ENCODE assay signal across 27 mouse cellular contexts in the genomic region with DNA sequence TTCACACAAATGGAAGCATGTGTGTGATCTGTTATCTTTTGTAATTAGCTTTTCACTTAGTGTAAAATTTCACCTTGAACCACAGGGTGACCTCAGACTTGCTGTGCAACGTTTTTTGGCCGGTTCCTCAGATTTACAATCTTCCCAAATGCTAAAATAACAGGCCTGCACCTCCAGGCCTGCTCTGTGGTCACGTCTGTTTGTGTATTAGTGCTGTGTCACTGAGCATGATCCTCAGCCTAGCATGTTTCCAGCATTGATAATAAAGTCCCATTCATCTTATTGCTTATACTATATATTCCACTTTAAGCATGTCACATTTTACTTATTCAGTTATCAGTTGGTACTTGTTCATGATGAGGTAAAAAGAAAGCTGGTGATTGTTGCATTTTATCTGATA. TPM values are rescaled to one million over a fixed set of nuclear protein-coding genes. Genes with fewer than 3 reads are reported as not detected.
DNase-seq lines count a peak whose midpoint lies in the region; ATAC-seq and TF ChIP-seq lines count a peak whose summit lies in the region.
"Had no signal": no experiment of that assay in that cellular context is flagged by ENCODE, and none has a peak within 500 bp of the region (broad histone marks: within the 10 kb centered on the region; RNA-seq: fewer than 3 reads in every experiment).

No protein-coding gene starts in this region.

- peaks cover 14% of the 10 kb centered on the region for H3K4me1 ChIP-seq in G1E (ENCODE audit: insufficient read depth, low read depth, low read length)
- no peaks in the 10 kb centered on the region for H3K4me1 ChIP-seq in lung, postnatal 0 days (ENCODE audit: insufficient read depth, low read depth, low read length)
- H3K4me1 ChIP-seq: embryonic facial prominence, embryonic 13.5 days; embryonic facial prominence, embryonic 15.5 days; forebrain, embryonic 13.5 days; forebrain, embryonic 15.5 days had no signal

- no peak overlapping the region for H3K27ac ChIP-seq in lung, postnatal 0 days (ENCODE audit: low read length)
- H3K27ac ChIP-seq: embryonic facial prominence, embryonic 13.5 days; embryonic facial prominence, embryonic 15.5 days; forebrain, embryonic 13.5 days; forebrain, embryonic 15.5 days had no signal

- TF ChIP-seq EP300 in lung, postnatal 0 days (IDR thresholded peaks at IDR 0.05): no peak

- H3K36me3 ChIP-seq in G1E (replicated peaks): peaks cover 69% of the 10 kb centered on the region
- 0 out of 2 replicates have a peak, but pooled peaks cover 7% of the 10 kb centered on the region for H3K36me3 ChIP-seq in lung, postnatal 0 days (ENCODE audit: insufficient read depth, low read length)

- peak; percentile 75 for ATAC-seq in G1E (ENCODE audit: extremely low read depth, insufficient number of reproducible peaks, low FRiP score, poor library complexity, severe bottlenecking)
- ATAC-seq in common myeloid progenitor, adult 5-6 weeks (replicated peaks; ENCODE audit: low read depth, poor library complexity, severe bottlenecking): 0 out of 2 replicates have a peak, but pooled peaks have one; percentile 45
- ATAC-seq in megakaryocyte progenitor cell, adult 5-6 weeks (replicated peaks; ENCODE audit: poor library complexity): peak; percentile 66
- ATAC-seq in lung, postnatal 0 days: no peak
- ATAC-seq: activated CD4-positive, CD25-positive, alpha-beta regulatory T cell, adult 4 months; CD4-positive, CD25-positive, alpha-beta regulatory T cell, adult 4 months; forebrain, embryonic 13.5 days; forebrain, embryonic 15.5 days; forebrain, postnatal 0 days; Patski had no signal

- H3K4me2 ChIP-seq in lung, postnatal 0 days (replicated peaks; ENCODE audit: low read depth, low read length): no peak overlapping the region
- H3K4me2 ChIP-seq: embryonic facial prominence, embryonic 13.5 days; embryonic facial prominence, embryonic 15.5 days; forebrain, embryonic 13.5 days; forebrain, embryonic 15.5 days had no signal

- TF ChIP-seq CTCF in G1E (IDR thresholded peaks at IDR 0.05; ENCODE audit: low read depth, low read length): no peak
- TF ChIP-seq CTCF in lung, postnatal 0 days (IDR thresholded peaks at IDR 0.05): no peak

- 79% methylated on average over 3 of the region's 3 CpGs for WGBS in lung, postnatal 0 days

- H3K27me3 ChIP-seq in G1E (ENCODE audit: insufficient read depth, low read length): no peaks in the 10 kb centered on the region
- H3K27me3 ChIP-seq in lung, postnatal 0 days (replicated peaks; ENCODE audit: insufficient read depth, low read length): no peaks in the 10 kb centered on the region
- H3K27me3 ChIP-seq: CH12.LX; embryonic facial prominence, embryonic 13.5 days; embryonic facial prominence, embryonic 15.5 days; forebrain, embryonic 13.5 days; forebrain, embryonic 15.5 days; Patski had no signal

- H3K4me3 ChIP-seq in G1E (ENCODE audit: low read depth, low read length): no peak overlapping the region
- no peak overlapping the region for H3K4me3 ChIP-seq in lung, postnatal 0 days (ENCODE audit: low read depth, low read length)
- H3K4me3 ChIP-seq: embryonic facial prominence, embryonic 13.5 days; embryonic facial prominence, embryonic 15.5 days; forebrain, embryonic 13.5 days; forebrain, embryonic 15.5 days had no signal

- no peak overlapping the region for H3K9ac ChIP-seq in lung, postnatal 0 days (replicated peaks; ENCODE audit: low read depth)
- H3K9ac ChIP-seq: embryonic facial prominence, embryonic 13.5 days; embryonic facial prominence, embryonic 15.5 days; forebrain, embryonic 13.5 days; forebrain, embryonic 15.5 days; forebrain, postnatal 0 days had no signal

- no peaks in the 10 kb centered on the region for H3K9me3 ChIP-seq in G1E (replicated peaks)
- H3K9me3 ChIP-seq in lung, postnatal 0 days (ENCODE audit: low read length): no peaks in the 10 kb centered on the region
- H3K9me3 ChIP-seq: embryonic facial prominence, embryonic 13.5 days; embryonic facial prominence, embryonic 15.5 days; forebrain, embryonic 13.5 days; forebrain, embryonic 15.5 days had no signal

- DNase-seq in 416B (ENCODE audit: low read depth): peak; percentile 24
- no peak for DNase-seq in G1E (ENCODE audit: low spot score)
- DNase-seq in thymus, adult 18-20 months: no peak
- no peak for DNase-seq in lung, postnatal 0 days (ENCODE audit: low spot score)
- no peak for DNase-seq in ovary, adult 18-20 months (ENCODE audit: low spot score)
- DNase-seq in natural killer cell, adult 2 months (ENCODE audit: low spot score in 2 of 2): no peak
- DNase-seq: adrenal gland, adult 8-10 months; adrenal gland, postnatal 14 days; adrenal gland, postnatal 36 days; B cell, adult 2 months; cerebellum, adult 11-12 months; cerebellum, adult 2 months; cerebellum, adult 9-10 months; cerebellum, postnatal 10 days; cerebellum, postnatal 25 days; embryo, embryonic 11 days; forebrain, postnatal 0 days had no signal

RNA-seq across cellular contexts. Expression of gene Ormdl2, which starts 28.9 kb away (rescaled TPM):
- total RNA-seq in G1E (2014; fragmentation: Nextera tagmentation) (29.3 and 31.9 TPM in 2 replicates), G1E (2017) (132 and 152 TPM in 2 replicates)
- 18.0 and 21.9 TPM in 2 replicates for polyA plus RNA-seq in G1E (2012)
- total RNA-seq in common myeloid progenitor, adult 5-6 weeks (2017): 86.6 and 90.4 TPM in 2 replicates
- 58.1 and 62.7 TPM in 2 replicates for total RNA-seq in megakaryocyte progenitor cell, adult 5-6 weeks (2015)
- total RNA-seq in megakaryocyte progenitor cell, adult 5-6 weeks (2017): 65.6 and 105 TPM in 2 replicates
- 59.8 and 62.1 TPM in 2 replicates for polyA plus RNA-seq in lung, postnatal 0 days (2015; fragmentation: Nextera tagmentation; extraction: Ambion mirVana)

RNA-seq across cellular contexts. Expression of gene Sarnp, which starts 33.2 kb away (rescaled TPM):
- total RNA-seq in G1E (2014; fragmentation: Nextera tagmentation) (144 and 197 TPM in 2 replicates), G1E (2017) (154 and 165 TPM in 2 replicates)
- polyA plus RNA-seq in G1E (2012): 16.5 and 19.9 TPM in 2 replicates
- total RNA-seq in common myeloid progenitor, adult 5-6 weeks (2017): 212 and 320 TPM in 2 replicates
- total RNA-seq in megakaryocyte progenitor cell, adult 5-6 weeks (2015): 245 and 268 TPM in 2 replicates
- total RNA-seq in megakaryocyte progenitor cell, adult 5-6 weeks (2017): 250 and 268 TPM in 2 replicates
- polyA plus RNA-seq in lung, postnatal 0 days (2015; fragmentation: Nextera tagmentation; extraction: Ambion mirVana): 113 and 119 TPM in 2 replicates

RNA-seq across cellular contexts. Expression of gene Gdf11, which starts 41.2 kb away (rescaled TPM):
- total RNA-seq in G1E (2014; fragmentation: Nextera tagmentation) (not detected in 2 replicates), G1E (2017) (under 0.01 TPM in 1 of 2 replicates, not detected in the other)
- 0.02 TPM in 2 replicates for polyA plus RNA-seq in G1E (2012)
- 0.39 TPM in 1 of 2 replicates, not detected in the other for total RNA-seq in common myeloid progenitor, adult 5-6 weeks (2017)
- total RNA-seq in megakaryocyte progenitor cell, adult 5-6 weeks (2015): 0.07 TPM in 1 of 2 replicates, not detected in the other
- 0.34 TPM in 1 of 2 replicates, not detected in the other for total RNA-seq in megakaryocyte progenitor cell, adult 5-6 weeks (2017)
- 1.6 and 2.1 TPM in 2 replicates for polyA plus RNA-seq in lung, postnatal 0 days (2015; fragmentation: Nextera tagmentation; extraction: Ambion mirVana)

RNA-seq across cellular contexts. Expression of gene Tmem198b, which starts 46.2 kb away (rescaled TPM):
- 8.4 and 10.1 TPM in 2 replicates for total RNA-seq in G1E (2014; fragmentation: Nextera tagmentation)
- 4.1 and 4.9 TPM in 2 replicates for total RNA-seq in G1E (2017)
- 1.5 and 2.2 TPM in 2 replicates for polyA plus RNA-seq in G1E (2012)
- total RNA-seq in common myeloid progenitor, adult 5-6 weeks (2017): 3.2 and 3.7 TPM in 2 replicates
- 5.5 and 7.2 TPM in 2 replicates for total RNA-seq in megakaryocyte progenitor cell, adult 5-6 weeks (2015)
- total RNA-seq in megakaryocyte progenitor cell, adult 5-6 weeks (2017): 2.8 and 6.0 TPM in 2 replicates
- 13.6 and 13.8 TPM in 2 replicates for polyA plus RNA-seq in lung, postnatal 0 days (2015; fragmentation: Nextera tagmentation; extraction: Ambion mirVana)

RNA-seq across cellular contexts. Expression of gene Dnajc14, which starts 46.5 kb away (rescaled TPM):
- total RNA-seq in G1E (2014; fragmentation: Nextera tagmentation) (20.6 and 25.5 TPM in 2 replicates), G1E (2017) (31.5 and 36.9 TPM in 2 replicates)
- 9.6 and 12.6 TPM in 2 replicates for polyA plus RNA-seq in G1E (2012)
- total RNA-seq in common myeloid progenitor, adult 5-6 weeks (2017): 29.7 and 34.6 TPM in 2 replicates
- total RNA-seq in megakaryocyte progenitor cell, adult 5-6 weeks (2015): 14.9 and 19.2 TPM in 2 replicates
- total RNA-seq in megakaryocyte progenitor cell, adult 5-6 weeks (2017): 33.4 and 36.4 TPM in 2 replicates
- 44.0 and 51.9 TPM in 2 replicates for polyA plus RNA-seq in lung, postnatal 0 days (2015; fragmentation: Nextera tagmentation; extraction: Ambion mirVana)
